Mouse (Mus musculus): ENCODE measurements around the gene Klhl22. TPM values are rescaled to one million over a fixed set of nuclear protein-coding genes. Genes with fewer than 3 reads are reported as not detected.
"Not testable (repeated sequence)": the region's sequence is repeated elsewhere in the genome, so short reads cannot be mapped to it uniquely, and the experiment has no call there.

Klhl22 gene
- 100 to 1,000 TPM; 108 TPM for total RNA-seq (2021)
- long read RNA-seq, transcript Klhl22-207 (7 exons, 2,544 nt), result major isoform, 12 of 163 reads
- long read RNA-seq, partial matches to known transcripts, result 90 of 163 reads
- long read RNA-seq, other reads (novel, unspliced or antisense), result 61 of 163 reads

DNA sequence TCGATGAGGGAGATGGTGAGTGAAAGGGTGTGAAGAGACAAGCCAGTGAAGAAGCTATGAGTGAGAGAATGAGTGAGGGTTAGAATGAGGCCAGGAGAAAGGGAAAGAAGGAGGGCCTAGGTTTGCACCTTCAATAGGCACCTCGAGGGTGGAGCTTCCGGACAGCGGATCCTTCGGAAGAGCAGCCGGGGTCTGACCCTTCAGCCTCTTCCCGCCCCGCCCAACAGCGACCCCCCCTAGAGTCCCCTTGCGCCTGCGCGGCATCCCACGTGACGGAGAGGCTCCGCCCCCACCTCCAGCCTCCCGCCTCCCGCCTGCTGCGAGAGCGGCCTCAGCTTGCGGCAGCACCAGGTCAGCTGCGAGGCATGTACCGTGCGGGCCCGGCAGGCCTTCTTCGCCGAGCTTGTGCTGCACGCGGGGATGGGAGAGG, at the start of gene Klhl22:
Gene Klhl22, plus strand, starts transcription at position 275 of the 430 bp plus-strand sequence.
- DNase-seq (ENCODE audit: low spot score in 2 of 2), result peak; percentile 93 to 97

- DNase-seq (ENCODE audit: low spot score in 2 of 2), result no peak
Measured at GRCm38 (mm10) chr16:17717791-17718190, 41.6 kb upstream of the Klhl22 start.

DNA sequence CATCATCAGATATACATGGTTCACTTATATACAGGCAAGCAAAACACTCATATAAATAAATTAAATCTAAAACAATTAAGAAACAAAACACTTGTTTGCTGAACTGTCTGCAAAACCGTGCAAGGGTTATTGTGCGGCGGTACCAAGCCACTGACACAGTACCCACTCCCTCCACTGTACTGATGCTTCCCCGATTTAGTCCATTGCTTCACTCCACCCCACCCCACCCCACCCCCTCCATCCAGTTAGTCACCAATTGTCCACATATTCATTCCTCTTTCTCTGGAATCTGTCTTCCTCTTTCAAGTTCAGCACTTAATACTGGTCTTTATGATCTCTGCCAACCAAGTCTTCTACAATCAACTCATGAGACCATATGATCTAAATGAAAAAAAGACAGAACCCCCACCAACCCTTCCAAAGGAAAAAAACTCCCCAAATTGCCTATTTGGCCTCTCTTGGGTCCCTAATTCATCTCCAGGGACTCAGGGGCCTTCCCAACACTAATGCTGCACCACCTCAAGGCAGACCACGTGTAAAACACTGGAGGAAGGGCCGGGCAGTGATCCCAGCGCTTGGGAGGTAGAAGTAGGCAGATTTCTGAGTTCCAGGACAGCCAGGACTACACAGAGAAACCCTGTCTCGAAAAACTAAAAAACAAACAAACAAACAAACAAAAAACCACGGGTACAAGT, 38.2 kb upstream of the Klhl22 start:
- no peak for DNase-seq (ENCODE audit: low spot score in 2 of 2)

GRCm38 (mm10) chr16:17721822-17722460, 37.5 kb upstream of the Klhl22 start:
- no peak for DNase-seq (ENCODE audit: low spot score in 2 of 2)

DNA sequence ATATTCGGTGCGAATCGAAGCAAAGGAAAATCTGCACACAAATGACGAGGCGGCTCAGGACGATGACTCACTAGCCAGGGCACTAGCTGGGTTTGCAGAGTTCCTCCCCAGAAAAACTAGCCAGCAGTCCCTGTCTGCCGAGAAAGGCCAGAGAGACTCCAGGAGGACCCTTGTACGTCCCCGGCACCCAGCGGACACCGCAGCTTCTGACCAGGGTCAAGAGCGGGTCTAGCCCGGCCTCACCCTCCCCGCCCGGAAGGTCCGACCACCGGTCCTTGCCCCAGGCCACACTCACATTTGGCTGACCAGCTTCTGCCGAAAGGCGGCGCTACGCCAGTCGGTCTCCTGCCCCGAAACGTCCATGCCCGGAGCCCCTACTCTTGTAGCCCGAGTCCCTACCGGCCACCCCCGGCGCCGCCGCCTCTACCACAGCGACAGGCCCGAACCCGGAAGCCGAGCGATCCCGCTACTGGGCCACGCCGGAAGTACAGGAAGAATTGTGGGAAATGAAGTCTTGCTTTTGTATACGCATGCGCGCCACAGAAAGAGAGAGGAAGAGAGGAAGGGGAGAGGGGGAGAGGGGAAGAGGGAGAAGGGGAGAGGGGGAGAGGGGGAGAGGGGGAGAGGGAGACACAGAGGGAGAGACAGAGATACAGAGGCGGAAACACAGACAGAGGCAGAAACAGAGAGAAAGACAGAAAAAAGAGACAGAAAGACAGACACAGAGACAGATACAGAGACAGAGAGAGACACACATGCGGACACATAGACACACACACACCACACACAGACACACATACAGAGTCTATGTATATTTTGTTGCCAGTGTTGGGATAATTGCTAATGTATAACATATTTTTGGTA, 36.7 kb upstream of the Klhl22 start:
- DNase-seq (ENCODE audit: low spot score in 2 of 2), result peak; percentile 93

DNA sequence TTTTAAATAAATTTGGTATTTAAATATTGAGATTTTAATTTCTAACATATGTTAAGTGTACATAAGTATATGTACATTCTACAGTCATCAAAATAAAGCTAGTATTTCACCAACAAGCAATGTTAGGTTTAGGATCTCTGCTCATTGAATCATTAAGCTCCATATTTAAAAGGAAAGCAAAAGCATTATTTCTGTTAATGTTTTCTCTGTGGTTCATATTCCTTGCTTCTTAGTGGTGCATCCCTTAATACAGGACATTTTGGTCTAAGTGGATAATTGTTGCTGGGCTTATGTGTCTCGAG, 36.1 kb upstream of the Klhl22 start:
- no peak for DNase-seq (ENCODE audit: low spot score in 2 of 2)

- DNase-seq (ENCODE audit: low spot score in 2 of 2), result no peak
Measured at GRCm38 (mm10) chr16:17724448-17724847, 35.0 kb upstream of the Klhl22 start.

DNA sequence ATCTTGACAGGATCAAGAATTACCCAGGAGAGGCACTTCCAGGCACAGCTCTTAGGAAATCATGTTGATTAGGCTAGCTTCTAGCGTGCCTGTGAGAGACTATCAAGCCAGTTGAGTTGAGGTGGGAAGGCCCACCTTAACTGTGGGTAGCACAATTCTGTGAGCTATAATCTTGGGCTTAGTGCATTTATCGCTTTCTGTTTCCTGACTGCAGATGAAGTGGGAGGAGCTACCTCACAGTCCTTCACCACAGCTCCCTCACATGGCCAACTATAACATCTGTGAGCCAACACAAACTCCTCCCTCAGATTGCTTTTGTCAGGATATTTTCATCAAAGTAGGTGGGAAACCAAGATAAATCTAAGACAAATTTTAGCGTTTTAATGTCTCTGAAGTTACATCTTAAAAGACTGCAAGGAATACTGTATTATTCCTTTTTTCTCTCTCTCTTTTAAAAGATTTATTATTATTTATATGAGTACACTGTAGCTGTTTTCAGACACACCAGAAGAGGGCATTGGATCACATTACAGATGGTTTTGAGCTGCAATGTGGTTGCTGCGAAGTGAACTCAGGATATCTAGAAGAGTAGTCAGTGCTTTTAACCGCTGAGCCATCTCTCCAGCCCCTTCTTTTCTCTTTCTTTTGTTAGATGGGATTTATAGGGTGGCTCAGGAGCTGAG, 32.1 kb upstream of the Klhl22 start:
- peak in 1 of 2 experiments; percentile 38 for DNase-seq (ENCODE audit: low spot score in 2 of 2)

DNA sequence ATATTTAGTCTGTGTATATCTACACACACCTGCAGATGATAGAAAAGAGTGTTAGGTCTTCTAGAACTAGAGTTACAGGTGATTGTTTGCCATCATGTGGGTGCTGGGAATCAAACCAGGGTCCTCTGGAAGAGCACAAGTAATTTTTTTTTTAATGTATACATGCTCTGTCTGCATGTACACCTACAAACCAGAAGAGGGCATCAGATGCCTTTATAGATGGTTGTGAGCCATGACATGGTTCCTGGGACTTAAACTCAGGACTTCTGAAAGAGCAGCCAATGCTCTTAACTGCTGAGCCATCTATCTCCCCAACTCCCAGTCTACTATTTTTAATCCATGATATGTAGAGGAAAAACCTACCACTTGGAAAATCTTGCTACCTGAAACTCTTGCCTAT, 29.4 kb upstream of the Klhl22 start:
- no peak for DNase-seq (ENCODE audit: low spot score in 2 of 2)

GRCm38 (mm10) chr16:17732021-17732420, 27.4 kb upstream of the Klhl22 start:
- no peak for DNase-seq (ENCODE audit: low spot score in 2 of 2)

- DNase-seq (ENCODE audit: low spot score in 2 of 2), result no peak
Measured at GRCm38 (mm10) chr16:17732431-17732830, 27.0 kb upstream of the Klhl22 start.

- DNase-seq (ENCODE audit: low spot score in 2 of 2), result no peak
Measured at GRCm38 (mm10) chr16:17732841-17733340, 26.5 kb upstream of the Klhl22 start, which contains the start of gene Med15. Med15 (minus strand) TSS chr16:17732891.

DNA sequence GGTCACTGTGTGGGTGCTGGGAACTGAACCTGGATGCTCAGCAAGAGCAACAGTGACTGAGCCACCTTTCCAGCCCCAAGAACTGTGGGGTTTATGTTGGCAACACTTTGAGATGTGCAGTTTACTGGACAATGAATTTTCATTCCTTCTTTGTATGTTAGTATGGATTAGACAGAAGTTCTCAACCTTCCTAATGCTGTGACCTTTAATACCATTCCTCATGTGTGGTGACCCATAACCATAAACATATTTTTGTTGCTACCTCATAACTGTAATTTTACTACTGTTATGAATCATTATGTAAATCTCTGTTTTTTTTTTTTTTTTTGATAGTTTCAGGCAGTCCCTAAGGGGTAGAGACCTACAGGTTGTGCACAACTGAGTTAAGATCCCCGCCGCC, 25.8 kb upstream of the Klhl22 start:
- DNase-seq (ENCODE audit: low spot score in 2 of 2), result no peak

- not testable (repeated sequence) for DNase-seq (ENCODE audit: low spot score in 2 of 2)
Measured at GRCm38 (mm10) chr16:17734872-17735271, 24.5 kb upstream of the Klhl22 start.

- DNase-seq (ENCODE audit: low spot score in 2 of 2), result no peak
Measured at GRCm38 (mm10) chr16:17736156-17736555, 23.3 kb upstream of the Klhl22 start.

DNA sequence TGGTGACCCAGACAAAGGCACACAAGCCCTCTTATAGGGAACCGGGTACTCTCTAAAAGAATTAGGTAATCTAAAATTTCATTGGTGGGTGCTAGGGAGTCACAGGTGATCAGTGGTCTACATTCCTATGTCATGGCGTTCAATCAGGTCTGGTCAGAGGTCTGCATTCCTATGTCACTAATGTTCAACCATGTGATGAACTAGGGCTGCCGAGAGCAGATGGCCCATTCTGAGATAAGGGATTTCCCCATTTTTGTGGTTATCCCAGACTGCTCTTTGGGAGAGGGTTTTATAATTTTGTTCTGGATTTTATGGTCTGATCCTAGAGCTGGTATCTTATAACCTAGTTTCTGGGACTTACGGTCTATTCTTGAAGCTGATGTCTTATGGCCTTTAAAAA, 19.3 kb upstream of the Klhl22 start:
- DNase-seq (ENCODE audit: low spot score in 2 of 2), result no peak

- no peak for DNase-seq (ENCODE audit: low spot score in 2 of 2)
Measured at GRCm38 (mm10) chr16:17742810-17743209, 16.6 kb upstream of the Klhl22 start.

DNA sequence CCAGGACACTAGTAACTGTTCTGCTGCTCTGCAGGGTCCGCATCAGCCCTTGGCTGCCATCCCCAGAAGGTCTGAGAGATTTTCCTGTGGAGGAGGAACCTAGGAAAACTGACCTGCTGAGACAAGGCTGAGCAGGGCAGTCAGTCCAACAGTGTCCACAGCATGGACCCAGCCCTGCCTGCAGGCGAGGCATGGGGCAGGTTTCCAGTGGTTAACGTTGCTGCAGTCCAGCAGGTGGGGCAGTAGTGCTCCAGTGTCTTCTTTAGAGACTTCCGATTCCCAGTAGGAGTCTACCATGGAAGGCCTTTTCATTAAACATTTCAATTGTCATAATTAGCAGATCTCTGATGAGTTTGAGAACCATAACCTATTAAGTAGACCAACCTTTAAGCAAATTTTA, 16.1 kb upstream of the Klhl22 start:
- DNase-seq (ENCODE audit: low spot score in 2 of 2), result no peak

DNA sequence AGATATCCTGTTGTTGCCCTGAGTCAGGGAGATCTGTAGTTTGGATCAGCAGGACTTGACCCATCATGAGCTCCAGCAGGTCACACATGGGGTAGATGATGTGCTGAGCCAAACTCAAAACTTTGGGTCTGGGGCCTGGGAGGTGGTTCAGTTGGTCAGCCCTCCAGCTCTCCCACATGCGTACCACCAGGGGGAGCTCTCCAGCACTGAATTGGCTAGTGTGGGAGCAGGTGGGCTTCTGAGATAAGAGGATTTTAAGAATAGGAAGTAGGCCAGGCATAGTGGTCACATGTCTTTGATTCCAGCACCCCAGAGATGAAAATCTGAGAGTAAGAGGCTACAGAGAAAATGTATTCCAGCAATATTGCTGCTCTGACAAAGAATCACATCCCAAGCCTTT, 14.9 kb upstream of the Klhl22 start:
- peak in 1 of 2 experiments; percentile 31 for DNase-seq (ENCODE audit: low spot score in 2 of 2)

DNA sequence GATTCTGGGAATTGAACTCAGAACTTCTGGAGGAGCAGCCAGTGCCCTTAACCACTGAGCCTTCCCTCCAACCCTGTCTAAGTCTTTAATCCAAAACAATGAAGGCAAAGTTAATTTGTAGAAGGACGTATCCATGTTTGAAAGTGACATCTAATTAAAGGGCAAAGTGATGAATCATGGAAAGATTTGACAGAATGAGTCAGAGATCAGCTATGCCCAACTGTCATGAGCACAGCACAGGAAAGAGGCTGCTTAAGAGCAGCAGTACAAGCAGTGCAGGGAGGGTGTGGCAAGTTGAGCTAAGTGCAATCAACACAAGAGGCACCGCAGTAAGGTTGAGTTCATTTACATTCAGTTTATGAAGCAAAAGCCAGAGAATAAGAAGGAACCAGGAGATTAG, 14.4 kb upstream of the Klhl22 start:
- no peak for DNase-seq (ENCODE audit: low spot score in 2 of 2)

GRCm38 (mm10) chr16:17753001-17753400, 6.4 kb upstream of the Klhl22 start:
- no peak for DNase-seq (ENCODE audit: low spot score in 2 of 2)

All from layer of hippocampus, postnatal 10 days (tissue).